Mouse (Mus musculus) thymus, postnatal 25 days (tissue): ENCODE data around the gene Hoxc8.

ENCODE experiments used
- DNase-seq: peaks from one replicate; pipeline ENCODE4 v3.0.0; 2022

Gene Hoxc8

GRCm38 (mm10) chr15:103037579-103037978, 47.2 kb downstream of the Hoxc8 start:
- no peak for DNase-seq

- no peak for DNase-seq
These were observed 48.5 kb downstream of the Hoxc8 start for GRCm38 (mm10) chr15:103038701-103039480.

- no peak for DNase-seq
These were observed 49.2 kb downstream of the Hoxc8 start for GRCm38 (mm10) chr15:103039609-103040008.

GRCm38 (mm10) chr15:103040601-103041000, 50.2 kb downstream of the Hoxc8 start:
- no peak for DNase-seq

DNA sequence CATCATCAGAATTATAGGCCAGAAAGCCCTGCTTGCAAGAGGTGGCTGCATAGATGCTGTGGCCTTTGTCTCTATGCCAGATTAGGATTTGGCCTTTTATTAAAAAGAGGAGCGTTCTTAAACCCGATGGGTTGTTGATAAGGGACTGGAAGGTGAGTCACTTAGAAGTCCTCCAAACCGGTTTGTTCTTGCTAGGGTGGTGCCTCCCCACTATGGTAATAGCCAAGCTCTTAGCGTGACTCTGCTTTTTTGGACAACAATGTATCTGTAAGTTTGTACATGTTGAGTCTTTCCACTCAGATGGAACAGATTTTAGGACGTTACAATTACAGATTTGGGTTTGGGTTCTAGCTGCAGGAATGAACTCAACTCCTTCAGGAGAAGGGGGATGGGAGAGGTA, 51.2 kb downstream of the Hoxc8 start:
- no peak for DNase-seq

DNA sequence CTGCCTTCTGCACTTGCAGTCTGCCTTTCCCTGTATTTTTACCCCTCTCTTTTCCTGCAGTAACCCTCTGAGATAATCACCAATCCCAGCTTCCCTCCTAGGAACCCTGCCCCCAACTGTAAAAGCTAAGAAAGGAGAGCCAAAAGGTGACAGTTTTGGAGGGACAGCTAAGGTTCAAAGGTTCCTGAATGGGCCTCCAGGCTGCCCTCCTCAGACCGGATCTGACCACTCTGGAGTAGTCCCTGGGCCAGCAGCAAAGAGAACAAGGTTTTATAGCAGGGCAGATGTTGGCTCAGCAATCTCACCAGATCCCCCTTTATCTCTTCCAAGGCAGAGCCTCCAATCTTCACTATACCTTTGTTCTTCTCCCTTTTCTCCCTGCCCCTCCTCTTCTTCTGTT, 51.8 kb downstream of the Hoxc8 start:
- no peak for DNase-seq
